Mouse (Mus musculus): ENCODE measurements around the gene Inpp4b.

- no peak for TF ChIP-seq CTCF (IDR thresholded peaks at IDR 0.05; ENCODE audit: extremely low read depth, insufficient read depth, low read length)
- no peak for TF ChIP-seq POLR2A (IDR thresholded peaks at IDR 0.05; ENCODE audit: extremely low read depth, insufficient read depth, low read length)
Measured at GRCm38 (mm10) chr8:81946812-81947211, 604.5 kb downstream of the Inpp4b start.

Measured in cortical plate, adult 2 months (tissue).